Mouse (Mus musculus) heart, embryonic 14.5 days (tissue): ENCODE results near the gene Zdhhc3. TPM values are rescaled to one million over a fixed set of nuclear protein-coding genes. Genes with fewer than 3 reads are reported as not detected.

Experiments used
- ATAC-seq: fragments of 200-750 bp; cut with Nextera tagmentation; 2 replicates; pipeline ENCODE4 v1.8.0; 2017; ENCODE audit warnings: low read depth, moderate TSS enrichment; ENCODE audit not compliant: insufficient number of reproducible peaks, insufficient read depth, low FRiP score
- H3K27ac ChIP-seq, 2 experiments: fragments of 200-500 bp in 1 of 2; fragments of 300-500 bp in 1 of 2; sonication (generic) in 1 of 2; replicated peaks in 1 of 2; 2 replicates each; pipeline ENCODE4 v1.5.1; 2012 to 2014; ENCODE audit warnings: low read depth in 2 of 2, low read length in 2 of 2, control low read depth in 1 of 2, mild to moderate bottlenecking in 1 of 2, mixed read lengths in 1 of 2; ENCODE audit not compliant: control insufficient read depth in 1 of 2, insufficient read depth in 1 of 2
- H3K27me3 ChIP-seq: fragments of 300-500 bp; sonication (generic); 2 replicates; pipeline ENCODE4 v1.6.1; 2014; ENCODE audit warnings: mild to moderate bottlenecking, low read length, control low read depth; ENCODE audit not compliant: control insufficient read depth, insufficient read depth
- H3K36me3 ChIP-seq: fragments of 300-500 bp; sonication (generic); 2 replicates; pipeline ENCODE4 v1.6.1; 2014; ENCODE audit warnings: mild to moderate bottlenecking, control low read depth, low read length, mixed read lengths; ENCODE audit not compliant: control insufficient read depth, insufficient read depth
- H3K4me1 ChIP-seq, 2 experiments: fragments of 200-500 bp in 1 of 2; fragments of 300-500 bp in 1 of 2; sonication (generic) in 1 of 2; 2 replicates each; pipeline ENCODE4 v1.6.1; 2012 to 2014; ENCODE audit warnings: low read length in 2 of 2, control low read depth in 1 of 2, mixed read lengths in 1 of 2; ENCODE audit not compliant: control insufficient read depth in 2 of 2, insufficient read depth in 2 of 2
- H3K4me2 ChIP-seq: fragments of 300-500 bp; sonication (generic); 2 replicates; pipeline ENCODE4 v1.6.1; 2014; ENCODE audit warnings: mild to moderate bottlenecking, low read length
- H3K4me3 ChIP-seq, 2 experiments: fragments of 200-500 bp in 1 of 2; fragments of 300-500 bp in 1 of 2; sonication (generic) in 1 of 2; 2 replicates each; pipeline ENCODE4 v1.5.1; 2012 to 2014; ENCODE audit warnings: low read length in 2 of 2, mild to moderate bottlenecking in 2 of 2, control low read depth in 1 of 2, low read depth in 1 of 2, moderate library complexity in 1 of 2; ENCODE audit not compliant: control insufficient read depth in 1 of 2, insufficient read depth in 1 of 2
- H3K9ac ChIP-seq: fragments of 300-500 bp; sonication (generic); 2 replicates; pipeline ENCODE4 v1.6.1; 2014; ENCODE audit warnings: mild to moderate bottlenecking, low read length
- H3K9me3 ChIP-seq: fragments of 300-500 bp; sonication (generic); 2 replicates; pipeline ENCODE4 v1.6.1; 2016; ENCODE audit warnings: low read length, control low read depth; ENCODE audit not compliant: control insufficient read depth
- WGBS: fragments of 180-500 bp; shearing (Covaris S2); extraction: QIAGEN DNeasy Blood & Tissue Kit; methylation state at CpG from one replicate; pipeline ENCODE4 v1.1.7; 2014; 5-methylcytosine and 5-hydroxymethylcytosine counted together
- polyA plus RNA-seq: library from polyadenylated mRNA; unstranded; fragments of >200 nt; fragmentation: Nextera tagmentation; extraction: Ambion mirVana; gene quantifications from 2 replicates; pipeline ENCODE4 v1.2.1, GENCODE M21; 2014

The Zdhhc3 gene
- polyA plus RNA-seq, 1 experiment from 2014 or later: 36.9 TPM

- no peaks in the 10 kb centered on the region for H3K27me3 ChIP-seq
- no peak overlapping the region for H3K4me2 ChIP-seq
- H3K9me3 ChIP-seq: no peaks in the 10 kb centered on the region
- H3K9ac ChIP-seq: no peak overlapping the region
- H3K4me3 ChIP-seq: no peak overlapping the region
- H3K36me3 ChIP-seq: no peaks in the 10 kb centered on the region
- no peak for ATAC-seq
- H3K27ac ChIP-seq: no peak overlapping the region
- WGBS: 52% methylated on average over 3 of the region's 3 CpGs
- peaks cover 3 to 5% of the 10 kb centered on the region in 2 experiments; a peak in 1 of 4 replicates for H3K4me1 ChIP-seq
Observed at GRCm38 (mm10) chr9:123152026-123152425, 39.0 kb upstream of the Zdhhc3 start.

- WGBS: 42% methylated on average over 1 of the region's 1 CpGs
- H3K36me3 ChIP-seq: no peaks in the 10 kb centered on the region
- H3K27ac ChIP-seq: no peak overlapping the region
- no peak overlapping the region for H3K9ac ChIP-seq
- no peak; the same call in 1 of the 2 replicates for ATAC-seq
- no peak overlapping the region for H3K4me3 ChIP-seq
- H3K4me2 ChIP-seq: no peak overlapping the region
- no peaks in the 10 kb centered on the region for H3K27me3 ChIP-seq
- H3K4me1 ChIP-seq: peaks cover 0 to under 1% of the 10 kb centered on the region in 2 experiments; a peak in 1 of 4 replicates
- H3K9me3 ChIP-seq: no peaks in the 10 kb centered on the region
Observed at GRCm38 (mm10) chr9:123151561-123151960, 38.6 kb upstream of the Zdhhc3 start.

- Histone ChIP-seq H3K4me2 (no peak within 1 kb of the TSS), H3K27ac (no peak within 1 kb of the TSS), H3K36me3 (no peaks in the 10 kb centered on the region), H3K4me3 (no peak within 1 kb of the TSS), H3K9ac (no peak within 1 kb of the TSS), H3K4me1 (no peaks in the 10 kb centered on the region; a peak in 1 of 4 replicates), H3K27me3 (no peaks in the 10 kb centered on the region), H3K9me3 (0 out of 2 replicates have a peak, but pooled peaks cover 4% of the 10 kb centered on the region)
- no peak for ATAC-seq
- 79% methylated on average over 5 of the region's 5 CpGs for WGBS
Observed at GRCm38 (mm10) chr9:123150241-123151020, 37.4 kb upstream of the Zdhhc3 start, which contains the start of gene Clec3b. TSS of gene Clec3b (plus strand) at chr9:123150946.

- ATAC-seq: no peak
Observed at GRCm38 (mm10) chr9:123148430-123148829, 35.4 kb upstream of the Zdhhc3 start.

GRCm38 (mm10) chr9:123139887-123140614 lies 27.0 kb upstream of the Zdhhc3 start:
- Histone ChIP-seq H3K9ac (no peak overlapping the region), H3K36me3 (peaks cover 47% of the 10 kb centered on the region), H3K4me1 (peaks cover 0 to 9% of the 10 kb centered on the region in 2 experiments; a peak in 1 of 4 replicates), H3K27ac (peak overlapping the region; percentile 20 to 56; a peak in 2 of 4 replicates), H3K4me2 (no peak overlapping the region), H3K4me3 (no peak overlapping the region), H3K27me3 (no peaks in the 10 kb centered on the region), H3K9me3 (peaks cover 3% of the 10 kb centered on the region; the same call in 1 of the 2 replicates)
- 82% methylated on average over 4 of the region's 4 CpGs for WGBS
- ATAC-seq: no peak

More at GRCm38 (mm10) chr9:123148430-123148829, 35.4 kb upstream of the Zdhhc3 start:
- no peaks in the 10 kb centered on the region for H3K36me3 ChIP-seq
- WGBS: 73% methylated on average over 5 of the region's 5 CpGs
- H3K4me2 ChIP-seq: no peak overlapping the region
- H3K27ac ChIP-seq: no peak overlapping the region
- no peaks in the 10 kb centered on the region for H3K27me3 ChIP-seq
- H3K4me1 ChIP-seq: no peaks in the 10 kb centered on the region; a peak in 1 of 4 replicates
- no peak overlapping the region for H3K9ac ChIP-seq
- no peak overlapping the region for H3K4me3 ChIP-seq
- peaks cover 10% of the 10 kb centered on the region; the same call in 1 of the 2 replicates for H3K9me3 ChIP-seq

- H3K4me1 ChIP-seq: peaks cover 0 to 9% of the 10 kb centered on the region in 2 experiments; a peak in 1 of 4 replicates
- H3K9me3 ChIP-seq: no peaks in the 10 kb centered on the region
- H3K27ac ChIP-seq: peak overlapping the region; percentile 21 to 56
- no peaks in the 10 kb centered on the region for H3K27me3 ChIP-seq
- H3K4me2 ChIP-seq: no peak overlapping the region
- H3K9ac ChIP-seq: no peak overlapping the region
- no peak overlapping the region for H3K4me3 ChIP-seq
- 63% methylated on average over 5 of the region's 5 CpGs for WGBS
- peaks cover 57% of the 10 kb centered on the region for H3K36me3 ChIP-seq
- peak; percentile 72 for ATAC-seq
Observed at GRCm38 (mm10) chr9:123138891-123139474, 26.0 kb upstream of the Zdhhc3 start.

GRCm38 (mm10) chr9:123136953-123137682 lies 24.1 kb upstream of the Zdhhc3 start:
- Histone ChIP-seq H3K4me3 (no peak overlapping the region), H3K4me2 (no peak overlapping the region), H3K9me3 (no peaks in the 10 kb centered on the region), H3K36me3 (peaks cover 76% of the 10 kb centered on the region), H3K4me1 (peaks cover 0 to 9% of the 10 kb centered on the region in 2 experiments; a peak in 1 of 4 replicates), H3K27ac (no peak overlapping the region), H3K9ac (no peak overlapping the region), H3K27me3 (no peaks in the 10 kb centered on the region)
- no peak for ATAC-seq
- WGBS: 70% methylated on average over 7 of the region's 7 CpGs
